Mouse (Mus musculus) heart, postnatal 0 days (tissue): Measurements from ENCODE around the gene Ticam1. TPM values are rescaled to one million over a fixed set of nuclear protein-coding genes. Genes with fewer than 3 reads are reported as not detected.

Experiments
- ATAC-seq: fragments of 200-750 bp; cut with Nextera tagmentation; 2 replicates; pipeline ENCODE4 v1.8.0; 2017; ENCODE audit warnings: low read depth, moderate number of reproducible peaks, moderate library complexity; ENCODE audit not compliant: insufficient read depth
- DNase-seq: peaks from one replicate; pipeline ENCODE4 v3.0.0-alpha.2; 2016; ENCODE audit warnings: low spot score
- H3K27ac ChIP-seq: fragments of 300-500 bp; sonication (generic); 2 replicates; pipeline ENCODE4 v1.5.1; 2014; ENCODE audit warnings: low read depth, mild to moderate bottlenecking
- H3K27me3 ChIP-seq: fragments of 300-500 bp; sonication (generic); 2 replicates; pipeline ENCODE4 v1.6.1; 2014; ENCODE audit warnings: low read length, mixed read lengths; ENCODE audit not compliant: control insufficient read depth, insufficient read depth
- H3K36me3 ChIP-seq: fragments of 300-500 bp; sonication (generic); replicated peaks from 2 replicates; pipeline ENCODE4 v1.6.1; 2014; ENCODE audit warnings: low read length, mixed read lengths; ENCODE audit not compliant: control insufficient read depth, insufficient read depth
- H3K4me1 ChIP-seq: fragments of 300-500 bp; sonication (generic); 2 replicates; pipeline ENCODE4 v1.6.1; 2014; ENCODE audit warnings: antibody characterized with exemption; ENCODE audit not compliant: control insufficient read depth, insufficient read depth
- H3K4me2 ChIP-seq: fragments of 300-500 bp; sonication (generic); 2 replicates; pipeline ENCODE4 v1.6.1; 2014; ENCODE audit warnings: low read depth, mild to moderate bottlenecking, low read length, moderate library complexity
- H3K4me3 ChIP-seq: fragments of 300-500 bp; sonication (generic); 2 replicates; pipeline ENCODE4 v1.5.1; 2014; ENCODE audit warnings: low read depth, low read length
- H3K9ac ChIP-seq: fragments of 300-500 bp; sonication (generic); replicated peaks from 2 replicates; pipeline ENCODE4 v1.6.1; 2014; ENCODE audit warnings: low read depth, low read length, mixed read lengths
- H3K9me3 ChIP-seq: fragments of 300-500 bp; sonication (generic); replicated peaks from 2 replicates; pipeline ENCODE4 v1.6.1; 2016; ENCODE audit warnings: low read length; ENCODE audit not compliant: control insufficient read depth
- CTCF ChIP-seq: IDR thresholded peaks from 2 replicates; pipeline ENCODE4 v1.5.1; 2016; ENCODE audit warnings: antibody characterized with exemption, control low read depth, low read depth
- EP300 ChIP-seq: IDR thresholded peaks from 2 replicates; pipeline ENCODE4 v1.6.1; 2016; ENCODE audit warnings: antibody characterized with exemption, low read depth
- WGBS: fragments of 180-500 bp; shearing (Covaris S2); extraction: QIAGEN DNeasy Blood & Tissue Kit; methylation state at CpG from one replicate; pipeline ENCODE4 v1.1.7; 2014; 5-methylcytosine and 5-hydroxymethylcytosine counted together
- polyA plus RNA-seq: library from polyadenylated mRNA; unstranded; fragments of >200 nt; fragmentation: Nextera tagmentation; extraction: Ambion mirVana; gene quantifications from 2 replicates; pipeline ENCODE4 v1.2.1, GENCODE M21; 2015
- total RNA-seq: library from RNA; depleted of rRNA; stranded (reverse); fragments of >200 nt; gene quantifications from 2 replicates; pipeline ENCODE4 v1.2.3, GENCODE M21; 2014; ENCODE audit warnings: low replicate concordance

The Ticam1 gene
- total and polyA plus RNA-seq, 2 experiments from 2014 or later: 4.4 to 13.8 TPM

GRCm38 (mm10) chr17:56282802-56283201 lies 6.2 kb upstream of the Ticam1 start:
- H3K36me3 ChIP-seq: peaks cover 80% of the 10 kb centered on the region
- DNase-seq: no peak

GRCm38 (mm10) chr17:56281193-56281592 lies 4.6 kb upstream of the Ticam1 start:
- Histone ChIP-seq H3K4me3 (no peak overlapping the region), H3K4me1 (peaks cover 17% of the 10 kb centered on the region; the same call in 1 of the 2 replicates), H3K27ac (no peak overlapping the region), H3K9me3 (no peaks in the 10 kb centered on the region), H3K27me3 (no peaks in the 10 kb centered on the region), H3K9ac (no peak overlapping the region), H3K4me2 (no peak overlapping the region), H3K36me3 (peaks cover 70% of the 10 kb centered on the region)
- no peak for DNase-seq
- no peak for TF ChIP-seq CTCF
- TF ChIP-seq EP300: no peak
- no peak for ATAC-seq
- WGBS: 89% methylated on average over 12 of the region's 12 CpGs

More at GRCm38 (mm10) chr17:56282802-56283201, 6.2 kb upstream of the Ticam1 start:
- no peak for ATAC-seq
- Histone ChIP-seq H3K9ac (no peak overlapping the region), H3K27ac (peak overlapping the region; percentile 20; the same call in 1 of the 2 replicates), H3K4me3 (no peak overlapping the region), H3K9me3 (no peaks in the 10 kb centered on the region), H3K4me1 (peaks cover 12% of the 10 kb centered on the region), H3K4me2 (no peak overlapping the region), H3K27me3 (no peaks in the 10 kb centered on the region)
- 77% methylated on average over 4 of the region's 4 CpGs for WGBS
- TF ChIP-seq CTCF (no peak), EP300 (no peak)

- Histone ChIP-seq H3K27ac (peak overlapping the region; percentile 40), H3K9ac (no peak overlapping the region), H3K36me3 (peaks cover 54% of the 10 kb centered on the region), H3K4me2 (no peak overlapping the region), H3K9me3 (no peaks in the 10 kb centered on the region), H3K27me3 (no peaks in the 10 kb centered on the region), H3K4me1 (peaks cover 19% of the 10 kb centered on the region; the same call in 1 of the 2 replicates), H3K4me3 (no peak overlapping the region)
- WGBS: 37% methylated on average over 12 of the region's 12 CpGs
- ATAC-seq (no peak), DNase-seq (peak; percentile 12)
- TF ChIP-seq EP300 (no peak), CTCF (no peak)
These were observed 3.0 kb upstream of the Ticam1 start for GRCm38 (mm10) chr17:56279481-56280155.

GRCm38 (mm10) chr17:56278340-56278739 lies 1.8 kb upstream of the Ticam1 start:
- Histone ChIP-seq H3K36me3 (peaks cover 48% of the 10 kb centered on the region), H3K9me3 (no peaks in the 10 kb centered on the region), H3K9ac (no peak overlapping the region), H3K4me2 (no peak overlapping the region), H3K4me3 (no peak overlapping the region), H3K27ac (peak overlapping the region; percentile 91), H3K4me1 (peaks cover 19% of the 10 kb centered on the region; the same call in 1 of the 2 replicates), H3K27me3 (no peaks in the 10 kb centered on the region)
- TF ChIP-seq EP300: no peak
- no peak for TF ChIP-seq CTCF
- no peak for DNase-seq
- ATAC-seq: no peak
- 90% methylated on average over 5 of the region's 5 CpGs for WGBS

- no peaks in the 10 kb centered on the region for H3K27me3 ChIP-seq
- no peak for DNase-seq
- TF ChIP-seq CTCF (no peak), EP300 (no peak)
- 39% methylated on average over 2 of the region's 2 CpGs for whole genome bisulfite sequencing
- peaks cover 23% of the 10 kb centered on the region; the same call in 1 of the 2 replicates for H3K4me1 ChIP-seq
- ATAC-seq: no peak
- H3K9me3 ChIP-seq: no peaks in the 10 kb centered on the region
- peak overlapping the region; percentile 91 for H3K27ac ChIP-seq
- no peak overlapping the region; the same call in 1 of the 2 replicates for H3K4me3 ChIP-seq
- peak overlapping the region; percentile 80; the same call in 1 of the 2 replicates for H3K4me2 ChIP-seq
- peaks cover 40% of the 10 kb centered on the region for H3K36me3 ChIP-seq
- H3K9ac ChIP-seq: no peak overlapping the region
These were observed 944 bp upstream of the Ticam1 start for GRCm38 (mm10) chr17:56277567-56277893.
